Mouse (Mus musculus) CH12.LX (cell line): ENCODE measurements around the gene Daxx. TPM values are rescaled to one million over a fixed set of nuclear protein-coding genes. Genes with fewer than 3 reads are reported as not detected.
A peak's percentile ranks its signal among the peaks of the same experiment; 100 is the strongest.

Experiments used
- DNase-seq: peaks from one replicate; pipeline ENCODE4 v3.0.0-alpha.2; 2013; ENCODE audit errors: extremely low read depth
- H3K27ac ChIP-seq: 2 replicates; pipeline ENCODE4 v1.5.1; 2012; ENCODE audit warnings: low read depth, mild to moderate bottlenecking, control low read depth, moderate library complexity; ENCODE audit not compliant: insufficient read depth
- H3K27me3 ChIP-seq: replicated peaks from 2 replicates; pipeline ENCODE3; 2012; ENCODE audit warnings: inconsistent platforms
- H3K36me3 ChIP-seq, 2 experiments: replicated peaks in 1 of 2; 2 replicates each; pipeline versions ENCODE3 to v1.6.1; 2012; ENCODE audit warnings: inconsistent platforms in 1 of 2, low read length in 1 of 2, mild to moderate bottlenecking in 1 of 2, mixed read lengths in 1 of 2, moderate library complexity in 1 of 2; ENCODE audit not compliant: control insufficient read depth in 1 of 2, insufficient read depth in 1 of 2
- H3K4me1 ChIP-seq, 2 experiments: 2 replicates each; pipeline ENCODE4 v1.6.1; 2012; ENCODE audit warnings: inconsistent platforms in 1 of 2, moderate library complexity in 1 of 2; ENCODE audit not compliant: insufficient read depth in 2 of 2, control insufficient read depth in 1 of 2
- H3K4me2 ChIP-seq: 2 replicates; pipeline ENCODE4 v1.6.1; 2012; ENCODE audit warnings: low read depth, mild to moderate bottlenecking, control low read depth; ENCODE audit not compliant: poor library complexity, insufficient read depth, severe bottlenecking
- H3K4me3 ChIP-seq, 3 experiments: fragments of 150-350 bp in 1 of 3; sonication (generic) in 1 of 3; replicated peaks in 1 of 3; 2 replicates each; pipeline versions ENCODE3 to v1.5.1; 2011 to 2012; ENCODE audit warnings: low read depth in 2 of 3, low read length in 2 of 3, mild to moderate bottlenecking in 2 of 3, moderate library complexity in 2 of 3, control low read depth in 1 of 3, improper control_type of control experiment in 1 of 3, inconsistent platforms in 1 of 3, mixed read lengths in 1 of 3; ENCODE audit not compliant: poor library complexity in 1 of 3
- H3K79me2 ChIP-seq: replicated peaks from 2 replicates; pipeline ENCODE4 v1.6.1; 2012; ENCODE audit warnings: mild to moderate bottlenecking, moderate library complexity; ENCODE audit not compliant: control insufficient read depth, poor library complexity, insufficient read depth, severe bottlenecking; ENCODE audit errors: extremely low read depth
- H3K9ac ChIP-seq: 2 replicates; pipeline ENCODE4 v1.6.1; 2012; ENCODE audit warnings: low read depth, mild to moderate bottlenecking, control low read depth, moderate library complexity; ENCODE audit not compliant: insufficient read depth
- H3K9me3 ChIP-seq: replicated peaks from 2 replicates; pipeline ENCODE3; 2012; ENCODE audit warnings: low read length, inconsistent platforms, mixed read lengths
- CHD2 ChIP-seq: IDR thresholded peaks from 2 replicates; pipeline ENCODE4 v1.6.1; 2011; ENCODE audit warnings: low read length, improper control_type of control experiment
- E2F4 ChIP-seq: IDR thresholded peaks from 2 replicates; pipeline ENCODE4 v1.6.1; 2011; ENCODE audit warnings: low read depth, low read length, improper control_type of control experiment; ENCODE audit not compliant: insufficient replicate concordance
- JUN ChIP-seq: IDR thresholded peaks from 2 replicates; pipeline ENCODE4 v1.6.1; 2011; ENCODE audit warnings: low read depth, mild to moderate bottlenecking, low read length, improper control_type of control experiment, moderate library complexity; ENCODE audit not compliant: insufficient read depth
- MAX ChIP-seq: IDR thresholded peaks from 2 replicates; pipeline ENCODE4 v1.6.1; 2011; ENCODE audit warnings: low read length, improper control_type of control experiment
- MEF2A ChIP-seq: IDR thresholded peaks from 2 replicates; pipeline ENCODE4 v1.6.1; 2014; ENCODE audit warnings: low read depth, mild to moderate bottlenecking, inconsistent platforms, low read length, improper control_type of control experiment, borderline replicate concordance
- NRF1 ChIP-seq: IDR thresholded peaks from 2 replicates; pipeline ENCODE4 v1.6.1; 2014; ENCODE audit warnings: low read depth, mild to moderate bottlenecking, inconsistent platforms, low read length, improper control_type of control experiment, moderate library complexity
- POLR2AphosphoS2 ChIP-seq: IDR thresholded peaks from 2 replicates; pipeline ENCODE4 v1.6.1; 2011; ENCODE audit warnings: low read depth, low read length, improper control_type of control experiment
- RCOR1 ChIP-seq: conservative IDR thresholded peaks from 2 replicates; pipeline ENCODE4 v1.6.1; 2012; ENCODE audit warnings: low read depth, mild to moderate bottlenecking, inconsistent platforms, low read length, improper control_type of control experiment
- TBP ChIP-seq: conservative IDR thresholded peaks from 2 replicates; pipeline ENCODE4 v1.6.1; 2011; ENCODE audit warnings: low read depth, low read length, improper control_type of control experiment
- TCF12 ChIP-seq: IDR thresholded peaks from 2 replicates; pipeline ENCODE4 v1.6.1; 2014; ENCODE audit warnings: low read depth, mild to moderate bottlenecking, inconsistent platforms, low read length, improper control_type of control experiment
- ZC3H11A ChIP-seq: IDR thresholded peaks from 2 replicates; pipeline ENCODE4 v1.6.1; 2012; ENCODE audit warnings: low read depth, mild to moderate bottlenecking, inconsistent platforms, low read length, improper control_type of control experiment
- ZNF384 ChIP-seq: IDR thresholded peaks from 2 replicates; pipeline ENCODE4 v1.6.1; 2012; ENCODE audit warnings: low read depth, low read length, improper control_type of control experiment, inconsistent platforms
- dilution Hi-C: fragments of 300-500 bp; cut with MboI; formaldehyde crosslinking; loops from 2 replicates; pipeline ENCODE4 v1.14.3; 2020; ENCODE audit warnings: low sequenced_read_pairs; ENCODE audit not compliant: extremely low pct_unique_long_range_greater_than_20kb, extremely low pct_ligation_motif_present
- in situ Hi-C: fragments of 300-500 bp; cut with MboI; formaldehyde crosslinking; loops from 3 replicates; pipeline ENCODE4 v1.14.3; 2019; ENCODE audit warnings: low sequenced_read_pairs, low pct_ligation_motif_present, low pct_unique_long_range_greater_than_20kb, mixed read lengths
- polyA plus RNA-seq: library from polyadenylated mRNA; unstranded; fragments of >175 nt; gene quantifications from 2 replicates; pipeline ENCODE4 v1.2.1, GENCODE M21; 2012; ENCODE audit warnings: low read depth; ENCODE audit not compliant: insufficient read length
- total RNA-seq, 2 experiments: library from RNA; depleted of rRNA; stranded (reverse); fragments of 300-350 nt in 1 of 2; fragments of >200 nt in 1 of 2; gene quantifications; 2 replicates each; pipeline ENCODE4 v1.2.3; 2012 to 2014

The Daxx gene
- total and polyA plus RNA-seq, 3 experiments: 32.3 to 53.0 (median 33.8) TPM

DNA sequence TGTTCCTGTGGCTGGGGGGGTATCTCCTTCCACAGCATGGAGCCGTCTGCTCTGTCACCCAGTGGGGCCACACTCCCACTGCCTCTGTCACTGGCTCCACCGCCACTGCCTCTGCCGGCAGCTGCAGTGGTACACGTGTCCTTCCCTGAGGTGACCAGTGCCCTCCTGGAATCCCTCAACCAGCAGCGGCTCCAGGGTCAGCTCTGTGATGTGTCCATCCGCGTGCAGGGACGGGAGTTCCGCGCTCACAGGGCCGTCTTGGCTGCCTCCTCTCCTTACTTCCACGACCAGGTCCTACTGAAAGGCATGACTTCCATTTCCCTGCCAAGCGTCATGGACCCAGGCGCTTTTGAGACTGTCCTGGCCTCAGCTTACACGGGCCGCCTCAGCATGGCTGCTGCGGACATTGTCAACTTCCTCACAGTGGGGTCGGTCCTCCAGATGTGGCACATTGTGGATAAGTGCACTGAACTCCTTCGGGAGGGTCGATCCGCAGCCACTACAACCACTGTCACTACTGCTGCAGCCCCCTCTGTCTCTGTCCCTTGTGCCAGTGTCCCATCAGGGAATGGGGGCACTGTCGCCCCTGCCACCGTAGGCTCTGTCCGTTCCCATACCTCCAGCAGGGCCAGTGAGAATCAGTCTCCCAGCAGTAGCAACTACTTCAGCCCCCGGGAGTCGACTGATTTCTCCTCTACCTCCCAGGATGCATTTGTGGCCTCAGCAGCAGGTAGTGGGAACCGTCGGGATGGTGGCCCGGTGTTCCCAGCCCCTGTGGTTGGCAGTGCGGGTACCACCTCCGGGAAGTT, 7.8 kb downstream of the Daxx start:
- DNase-seq: no peak
- H3K9me3 ChIP-seq: peaks cover 6% of the 10 kb centered on the region
- H3K4me3 ChIP-seq: peak overlapping the region in 2 of 3 experiments; percentile 41 to 58
- no peaks in the 10 kb centered on the region for H3K27me3 ChIP-seq
- H3K27ac ChIP-seq: no peak overlapping the region
- H3K9ac ChIP-seq: no peak overlapping the region
- peaks cover 22% of the 10 kb centered on the region for H3K79me2 ChIP-seq
- TF ChIP-seq NRF1: no peak
- no peak for TF ChIP-seq CHD2
- no peak for TF ChIP-seq TCF12
- no peak for TF ChIP-seq ZC3H11A
- no peak for TF ChIP-seq TBP
- TF ChIP-seq RCOR1: no peak
- no peak for TF ChIP-seq E2F4
- no peak for TF ChIP-seq MAX
- TF ChIP-seq POLR2AphosphoS2: no peak
- peaks cover 30 to 55% of the 10 kb centered on the region in 2 experiments for H3K4me1 ChIP-seq
- dilution Hi-C loops: no loop called here
- H3K4me2 ChIP-seq: peak overlapping the region; percentile 62
- in situ Hi-C loops: no loop called here
- peaks cover 44 to 62% of the 10 kb centered on the region in 2 experiments for H3K36me3 ChIP-seq

DNA sequence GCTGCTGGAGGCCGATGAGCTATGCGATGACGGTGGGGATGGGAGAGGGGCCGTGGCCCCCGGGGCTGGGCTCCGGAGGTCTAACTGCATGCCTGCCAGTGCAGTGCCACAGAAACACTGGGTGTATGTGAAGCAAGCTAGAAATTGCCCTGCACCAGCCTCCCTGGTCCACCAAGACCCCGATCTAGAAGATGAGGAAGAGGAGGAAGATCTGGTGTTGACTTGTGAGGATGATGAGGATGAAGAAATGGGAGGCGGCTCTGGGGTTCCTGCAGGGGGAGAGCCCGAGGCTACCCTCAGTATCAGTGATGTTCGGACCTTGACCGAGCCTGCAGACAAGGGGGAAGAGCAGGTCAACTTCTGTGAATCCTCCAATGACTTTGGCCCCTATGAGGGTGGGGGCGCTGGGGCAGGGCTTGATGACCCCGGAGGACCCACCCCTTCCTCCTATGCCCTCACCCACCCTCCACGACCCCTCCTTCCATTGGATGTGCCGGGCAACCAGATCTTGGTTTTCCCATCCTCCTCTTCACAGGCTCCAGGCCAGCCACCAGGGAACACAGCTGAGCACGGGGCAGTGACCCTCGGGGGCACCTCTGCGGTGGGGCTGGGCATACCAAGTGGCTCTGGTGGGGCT, 8.6 kb downstream of the Daxx start:
- no peak for DNase-seq
- H3K9me3 ChIP-seq: peaks cover 6% of the 10 kb centered on the region
- H3K27me3 ChIP-seq: no peaks in the 10 kb centered on the region
- H3K36me3 ChIP-seq: peaks cover 44 to 62% of the 10 kb centered on the region in 2 experiments
- H3K9ac ChIP-seq: no peak overlapping the region
- peaks cover 32 to 55% of the 10 kb centered on the region in 2 experiments for H3K4me1 ChIP-seq
- H3K4me3 ChIP-seq: no peak overlapping the region
- peaks cover 24% of the 10 kb centered on the region for H3K79me2 ChIP-seq
- TF ChIP-seq E2F4 (no peak), MEF2A (no peak), ZC3H11A (no peak), JUN (no peak), ZNF384 (no peak)
- TF ChIP-seq, all 38 proteins: peak for 0
- Histone ChIP-seq H3K27ac (no peak overlapping the region), H3K4me2 (no peak overlapping the region; the same call in 1 of the 2 replicates)
- dilution Hi-C loops: no loop called here
- in situ Hi-C loops: no loop called here
